Mouse (Mus musculus): ENCODE measurements around the gene Kcnj5.

The Kcnj5 gene

GRCm38 (mm10) chr9:32315999-32316398, 28.2 kb downstream of the Kcnj5 start:
- DNase-seq (ENCODE audit: low spot score in 2 of 2), result no peak

GRCm38 (mm10) chr9:32314071-32314470, 30.1 kb downstream of the Kcnj5 start:
- DNase-seq (ENCODE audit: low spot score in 2 of 2), result no peak

GRCm38 (mm10) chr9:32312208-32312607, 31.9 kb downstream of the Kcnj5 start:
- DNase-seq (ENCODE audit: low spot score in 2 of 2), result no peak

- no peak for DNase-seq (ENCODE audit: low spot score in 2 of 2)
Observed at GRCm38 (mm10) chr9:32311786-32312185, 32.4 kb downstream of the Kcnj5 start.

GRCm38 (mm10) chr9:32302501-32303150, 41.5 kb downstream of the Kcnj5 start:
- DNase-seq (ENCODE audit: low spot score in 2 of 2), result no peak

- DNase-seq (ENCODE audit: low spot score in 2 of 2), result no peak
Observed at GRCm38 (mm10) chr9:32295061-32295800, 48.9 kb downstream of the Kcnj5 start.

- DNase-seq (ENCODE audit: low spot score in 2 of 2), result no peak
Observed at GRCm38 (mm10) chr9:32292686-32293085, 51.5 kb downstream of the Kcnj5 start.

- no peak for DNase-seq (ENCODE audit: low spot score in 2 of 2)
Observed at GRCm38 (mm10) chr9:32291618-32292017, 52.5 kb downstream of the Kcnj5 start.

GRCm38 (mm10) chr9:32283591-32283990, 60.6 kb downstream of the Kcnj5 start:
- DNase-seq (ENCODE audit: low spot score in 2 of 2), result no peak

GRCm38 (mm10) chr9:32280456-32280855, 63.7 kb downstream of the Kcnj5 start:
- DNase-seq (ENCODE audit: low spot score in 2 of 2), result no peak

GRCm38 (mm10) chr9:32279789-32280188, 64.4 kb downstream of the Kcnj5 start:
- DNase-seq (ENCODE audit: low spot score in 2 of 2), result no peak

- no peak for DNase-seq (ENCODE audit: low spot score in 2 of 2)
Observed at GRCm38 (mm10) chr9:32278052-32278451, 66.1 kb downstream of the Kcnj5 start.

- DNase-seq (ENCODE audit: low spot score in 2 of 2), result peak; percentile 28 to 39
Observed at GRCm38 (mm10) chr9:32271896-32272444, 72.2 kb downstream of the Kcnj5 start.

All from urinary bladder, adult 18-20 months (tissue).